Mouse (Mus musculus): ENCODE results near the gene Tmigd1.

- TF ChIP-seq CTCF (IDR thresholded peaks at IDR 0.05), result no peak
- no peak for TF ChIP-seq EP300 (IDR thresholded peaks at IDR 0.05)
Measured at GRCm38 (mm10) chr11:76953536-76953935, 51.6 kb downstream of the Tmigd1 start.

Data from lung, postnatal 0 days (tissue).